Mouse (Mus musculus): Measurements from ENCODE around the gene Olfm4.
A peak's percentile ranks its signal among the peaks of the same experiment; 100 is the strongest.

Gene Olfm4

GRCm38 (mm10) chr14:79983781-79984180, at the start of gene Olfm4:
Olfm4 (plus strand) TSS chr14:79984081.
- DNase-seq: no peak

DNA sequence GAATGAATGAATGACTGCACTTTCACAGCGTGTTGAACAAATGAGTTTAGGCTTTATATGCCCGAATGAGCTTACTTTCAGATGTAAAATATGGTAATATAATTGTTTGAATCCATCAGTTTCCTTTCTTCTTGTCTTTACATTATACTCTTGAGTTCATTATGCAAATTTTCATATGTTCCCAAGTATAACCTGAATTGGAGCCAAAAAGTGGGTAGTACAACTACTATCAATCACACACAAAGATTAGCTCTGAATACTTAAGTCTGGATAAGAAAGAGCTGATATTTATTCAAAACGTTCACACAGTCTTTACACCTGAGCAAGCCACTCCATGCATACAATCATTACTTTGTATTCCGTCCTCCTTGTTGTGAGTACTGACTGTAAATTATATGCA, 49.5 kb upstream of the Olfm4 start:
- no peak for DNase-seq

GRCm38 (mm10) chr14:79936879-79937468, 46.9 kb upstream of the Olfm4 start:
- no peak for DNase-seq

- DNase-seq: no peak
Observed at GRCm38 (mm10) chr14:79945876-79946275, 38.0 kb upstream of the Olfm4 start.

DNA sequence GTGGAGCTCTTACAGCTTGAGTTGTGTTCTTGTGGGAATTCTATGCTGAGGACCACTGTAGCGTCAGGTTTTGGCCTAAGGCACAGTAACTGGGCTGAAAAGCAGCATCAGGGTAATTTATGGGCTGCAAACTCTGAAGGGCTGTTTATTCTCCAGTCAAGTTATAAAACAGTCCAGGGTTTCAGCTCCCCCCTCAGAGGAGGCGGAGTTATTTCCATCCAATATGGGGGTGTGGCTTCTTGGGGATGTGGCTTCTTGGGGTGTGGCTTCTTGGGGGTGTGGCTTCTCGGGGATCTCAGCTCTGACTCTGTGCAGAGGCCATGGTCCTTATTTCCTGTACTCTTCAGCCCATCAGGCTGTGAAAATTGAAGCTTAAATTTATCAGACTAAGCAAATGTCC, 28.2 kb upstream of the Olfm4 start:
- no peak for DNase-seq

- DNase-seq: no peak
Observed at GRCm38 (mm10) chr14:79957789-79958487, 25.9 kb upstream of the Olfm4 start.

GRCm38 (mm10) chr14:79961187-79961586, 22.7 kb upstream of the Olfm4 start:
- no peak for DNase-seq

GRCm38 (mm10) chr14:79961602-79962001, 22.3 kb upstream of the Olfm4 start:
- DNase-seq: no peak

- DNase-seq: no peak
Observed at GRCm38 (mm10) chr14:79970165-79970564, 13.7 kb upstream of the Olfm4 start.

GRCm38 (mm10) chr14:79970928-79971738, 12.7 kb upstream of the Olfm4 start:
- DNase-seq: no peak

DNA sequence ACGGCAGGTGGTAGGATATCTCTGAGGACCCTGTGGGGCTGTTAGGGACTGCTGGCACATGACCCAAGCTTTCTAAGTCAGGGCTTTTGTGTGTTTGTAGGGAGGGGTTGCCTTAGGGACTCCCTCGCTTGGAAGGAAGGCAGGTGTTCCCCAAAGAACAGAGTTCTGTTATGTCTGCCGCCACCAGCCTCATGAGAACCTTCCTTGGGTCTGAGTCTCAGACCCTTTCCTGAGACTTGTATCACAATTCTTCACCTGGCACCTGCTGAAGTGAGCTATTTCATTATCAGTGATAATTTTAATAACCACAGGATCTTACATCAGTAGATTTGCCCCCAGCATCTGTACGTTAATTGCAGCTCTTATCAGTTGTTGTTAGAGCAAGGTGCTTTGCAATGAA, 2.4 kb upstream of the Olfm4 start:
- DNase-seq: no peak

DNA sequence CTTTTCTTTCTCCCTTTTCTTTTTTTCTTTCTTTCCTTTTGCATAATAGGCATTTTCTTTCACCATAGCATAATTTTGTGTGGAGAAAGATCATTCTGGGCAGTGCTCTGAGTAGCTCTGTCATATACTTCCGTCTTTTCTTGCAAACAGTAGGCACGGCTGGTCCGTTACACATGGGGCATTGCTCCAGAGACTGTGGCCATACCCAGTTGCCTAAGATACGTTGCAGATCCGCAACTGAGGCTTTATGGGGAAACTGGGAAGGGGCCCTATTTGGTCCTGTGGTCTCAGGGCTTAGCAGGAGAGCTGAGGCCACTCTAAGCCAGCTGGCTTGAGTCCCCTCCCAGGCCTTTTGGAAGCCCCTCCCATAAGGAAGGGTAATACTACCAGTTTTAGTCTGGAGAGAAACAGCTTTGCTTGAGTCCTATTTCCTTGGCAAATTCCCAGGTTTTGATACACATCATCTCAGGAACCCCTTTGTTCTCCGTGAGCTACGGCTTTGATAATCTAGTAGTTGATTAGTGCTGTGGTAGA, 1.3 kb downstream of the Olfm4 start:
- DNase-seq: no peak

GRCm38 (mm10) chr14:79985696-79986095, 1.8 kb downstream of the Olfm4 start:
- no peak for DNase-seq

DNA sequence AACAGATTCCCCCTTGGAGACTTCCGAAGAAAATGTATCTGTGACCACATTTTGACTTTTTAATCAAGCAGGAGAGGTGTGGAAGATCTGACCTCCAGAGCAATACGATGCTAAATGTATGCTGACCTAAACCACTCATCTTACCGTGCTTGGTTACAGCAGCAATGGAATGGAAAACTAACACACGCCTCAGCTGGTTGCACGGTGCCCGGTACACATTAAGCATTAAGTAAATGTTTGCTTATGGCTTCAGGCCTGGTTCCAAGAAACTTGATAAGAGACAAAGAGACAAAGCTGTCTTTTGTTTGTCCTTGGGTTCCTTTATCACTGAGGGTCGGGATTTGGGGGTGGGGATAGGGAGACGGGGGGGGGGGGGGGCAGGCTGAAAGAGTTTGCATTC, 3.0 kb downstream of the Olfm4 start:
- DNase-seq: no peak

DNA sequence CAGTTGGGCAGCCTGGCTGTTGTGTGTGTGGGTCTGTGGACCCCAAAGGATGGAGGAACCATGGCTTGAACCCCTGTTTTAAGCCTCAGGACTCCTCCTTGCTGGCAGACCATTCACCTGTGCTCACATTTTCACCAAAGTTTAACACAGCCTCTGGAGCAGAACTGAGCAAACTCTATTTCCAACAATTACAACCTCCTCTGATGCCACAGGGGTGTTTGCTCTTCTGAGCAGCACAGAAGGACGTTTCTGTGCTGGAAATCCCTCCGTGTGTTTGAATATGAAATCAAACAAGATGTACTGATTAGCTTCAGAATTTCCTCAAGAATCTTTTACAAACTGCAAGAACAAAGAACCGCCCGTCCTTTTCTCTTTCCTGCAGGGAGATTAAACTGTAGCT, 5.9 kb downstream of the Olfm4 start:
- no peak for DNase-seq

- no peak for DNase-seq
Observed at GRCm38 (mm10) chr14:79990547-79990946, 6.7 kb downstream of the Olfm4 start.

DNA sequence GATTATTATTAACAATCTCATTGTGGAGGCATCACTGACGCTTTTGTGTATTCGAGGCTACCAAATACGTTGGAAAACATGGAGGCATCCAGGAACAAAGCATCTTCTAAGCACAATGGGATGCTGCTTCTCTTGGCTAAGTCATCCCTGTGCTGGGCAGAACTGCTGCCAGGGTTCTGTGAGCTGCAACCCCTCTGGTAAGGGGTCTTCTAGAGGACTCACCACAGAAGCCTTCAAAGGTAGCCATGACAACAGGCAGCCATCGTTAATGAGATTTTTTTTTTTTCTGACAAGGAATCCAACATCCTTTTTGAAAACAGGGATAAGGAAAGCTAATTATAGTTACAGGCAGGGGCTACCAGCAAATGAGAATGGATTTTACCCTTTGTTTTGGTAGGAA, 13.7 kb downstream of the Olfm4 start:
- DNase-seq: no peak

- DNase-seq: no peak
Observed at GRCm38 (mm10) chr14:80000110-80000531, 16.2 kb downstream of the Olfm4 start.

- no peak for DNase-seq
Observed at GRCm38 (mm10) chr14:80007686-80008085, 23.8 kb downstream of the Olfm4 start.

- DNase-seq: no peak
Observed at GRCm38 (mm10) chr14:80010426-80010825, 26.5 kb downstream of the Olfm4 start.

DNA sequence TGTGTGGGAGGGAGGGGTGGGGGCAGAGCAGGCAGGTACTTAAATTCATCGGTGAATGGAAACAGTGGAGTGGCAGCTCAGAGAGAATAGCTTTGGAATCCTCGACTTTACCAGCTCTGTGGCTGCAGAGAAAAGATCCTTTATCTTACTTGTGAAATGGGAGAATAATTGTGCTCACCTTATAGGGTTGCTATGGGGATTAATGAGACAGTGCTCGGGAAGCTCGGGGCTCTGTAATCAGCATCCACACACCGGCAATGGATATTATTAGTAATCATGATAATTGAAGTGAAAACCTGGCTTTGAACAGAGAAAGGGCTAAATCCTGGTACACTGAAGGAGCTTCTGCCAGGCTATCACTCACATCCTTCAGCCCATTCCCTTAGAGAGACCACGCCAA, 31.1 kb downstream of the Olfm4 start:
- DNase-seq: no peak

GRCm38 (mm10) chr14:80016112-80016511, 32.2 kb downstream of the Olfm4 start:
- no peak for DNase-seq

DNA sequence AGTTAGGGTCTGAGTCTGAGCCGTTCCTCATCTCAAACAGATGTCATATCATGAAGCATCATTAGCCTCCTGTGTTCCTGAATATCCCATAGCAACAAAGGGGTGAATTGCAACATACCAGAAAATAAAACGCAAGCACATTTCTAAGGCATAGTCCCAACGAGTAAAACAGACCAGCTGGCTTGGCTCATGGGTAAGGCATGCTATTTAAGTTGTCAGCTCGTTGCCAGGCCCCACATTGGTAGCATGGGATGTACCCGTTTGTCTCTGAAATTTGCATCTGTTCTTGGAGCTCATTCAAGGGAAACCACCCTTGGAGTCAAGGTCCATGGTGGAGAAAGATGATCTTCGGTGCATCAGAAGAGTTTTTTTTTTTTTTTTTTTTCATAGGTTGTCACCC, 42.2 kb downstream of the Olfm4 start:
- peak; percentile 34 for DNase-seq

All from lung, postnatal 10 days (tissue).